Mouse (Mus musculus) G1E (cell line): ENCODE data around the gene Mrln.

ENCODE experiments used
- CTCF ChIP-seq: IDR thresholded peaks from 2 replicates; pipeline ENCODE4 v1.5.1; 2012; ENCODE audit warnings: low read depth, low read length, inconsistent platforms, mixed read lengths
- GATA1 ChIP-seq: IDR thresholded peaks from 2 replicates; pipeline ENCODE4 v1.6.1; 2012; ENCODE audit warnings: borderline replicate concordance, low read length, inconsistent platforms, mixed read lengths
- GATA2 ChIP-seq: IDR thresholded peaks from 2 replicates; pipeline ENCODE4 v1.6.1; 2012; ENCODE audit warnings: low read depth, low read length, inconsistent platforms, borderline replicate concordance
- TAL1 ChIP-seq: conservative IDR thresholded peaks from 2 replicates; pipeline ENCODE4 v1.6.1; 2012; ENCODE audit warnings: low read depth, low read length, inconsistent platforms, mixed read lengths

- TF ChIP-seq CTCF (no peak), GATA1 (no peak), GATA2 (no peak), TAL1 (no peak)
These were observed 43.0 kb upstream of the Mrln start for GRCm38 (mm10) chr10:70161504-70161903.
